Mouse (Mus musculus): ENCODE data around the gene Vars.
"Not testable (repeated sequence)": the region's sequence is repeated elsewhere in the genome, so short reads cannot be mapped to it uniquely, and the experiment has no call there.

The Vars gene

DNA sequence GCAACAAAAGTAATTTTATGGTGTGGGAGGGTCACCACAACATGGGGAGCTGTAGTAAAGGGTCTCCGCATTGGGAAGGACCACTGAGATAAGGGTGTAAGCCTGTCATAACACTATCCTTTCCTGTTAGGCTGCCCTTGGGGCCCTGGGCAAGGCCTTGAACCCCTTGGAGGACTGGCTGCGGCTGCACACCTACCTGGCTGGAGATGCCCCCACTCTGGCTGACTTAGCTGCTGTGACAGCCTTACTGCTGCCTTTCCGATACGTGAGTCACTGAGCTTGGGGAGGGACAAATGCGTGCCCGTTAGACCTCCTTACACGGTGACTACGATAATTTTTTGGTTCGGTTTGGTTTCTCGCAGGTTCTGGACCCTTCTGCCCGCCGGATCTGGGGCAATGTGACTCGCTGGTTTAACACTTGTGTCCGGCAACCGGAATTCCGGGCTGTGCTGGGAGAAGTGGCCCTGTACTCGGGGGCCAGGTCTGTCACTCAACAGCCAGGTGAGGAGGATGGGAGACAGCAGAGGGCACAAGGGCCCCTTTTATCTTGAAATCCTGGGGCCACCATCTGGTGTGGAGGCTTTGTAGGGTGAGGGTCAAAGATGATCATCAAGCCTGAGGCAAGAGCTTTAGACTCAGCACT, 3.4 kb downstream of the Vars start:
- no peak for DNase-seq

GRCm38 (mm10) chr17:35005158-35005557, 4.4 kb downstream of the Vars start:
- DNase-seq: no peak

DNA sequence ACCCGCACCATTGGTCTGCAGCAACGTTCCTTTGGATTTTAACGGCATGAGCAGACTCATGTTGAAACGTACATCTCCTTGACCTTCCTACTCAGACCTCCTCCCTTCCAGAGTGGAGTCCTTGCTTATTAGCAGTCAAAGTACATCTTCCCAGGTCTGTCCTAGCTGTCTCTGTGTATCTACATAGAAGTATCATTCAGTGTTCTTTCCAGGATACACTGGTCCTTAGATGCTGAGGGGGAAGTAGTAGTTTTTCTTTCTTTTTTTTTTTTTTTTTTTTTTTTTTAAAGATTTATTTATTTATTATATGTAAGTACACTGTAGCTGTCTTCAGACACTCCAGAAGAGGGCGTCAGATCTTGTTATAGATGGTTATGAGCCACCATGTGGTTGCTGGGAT, 5.1 kb downstream of the Vars start:
- DNase-seq: not testable (repeated sequence)

- DNase-seq: no peak
These were observed 6.7 kb downstream of the Vars start for GRCm38 (mm10) chr17:35007387-35007991.

DNA sequence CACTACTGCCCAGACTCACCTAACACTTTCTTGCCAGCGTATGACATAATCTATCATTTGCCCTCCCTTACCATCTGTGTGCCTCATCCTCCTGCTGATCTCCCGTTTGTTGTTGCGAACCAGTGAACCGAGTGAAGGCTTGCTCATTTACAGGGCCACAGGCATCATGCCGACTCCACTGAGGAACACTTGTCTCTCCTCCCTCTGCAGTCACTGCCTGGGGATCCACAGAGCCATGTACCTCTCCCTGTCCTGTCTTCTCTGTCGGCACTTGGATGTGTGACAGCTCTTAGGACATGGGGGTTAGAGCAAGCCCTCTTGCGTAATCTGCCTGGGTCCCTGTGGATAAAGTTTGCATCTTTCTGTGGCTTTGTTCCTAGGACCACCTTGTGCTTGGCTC, 8.8 kb downstream of the Vars start:
- no peak for DNase-seq

GRCm38 (mm10) chr17:35011440-35011839, 10.7 kb downstream of the Vars start:
- no peak for DNase-seq

DNA sequence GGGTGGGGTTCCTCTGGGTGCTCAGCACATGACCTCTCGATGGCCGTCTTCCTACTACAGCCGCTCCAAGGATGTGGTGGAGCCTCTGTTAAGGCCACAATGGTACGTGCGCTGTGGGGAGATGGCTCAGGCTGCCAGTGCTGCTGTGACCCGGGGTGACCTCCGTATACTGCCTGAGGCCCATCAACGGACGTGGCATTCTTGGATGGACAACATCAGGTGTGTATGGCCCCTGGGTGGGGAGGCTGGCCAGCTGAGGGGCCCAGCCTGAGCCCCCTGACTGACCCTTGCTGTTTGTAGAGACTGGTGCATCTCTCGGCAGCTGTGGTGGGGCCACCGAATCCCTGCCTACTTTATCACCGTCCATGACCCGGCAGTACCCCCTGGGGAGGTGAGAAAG, 11.6 kb downstream of the Vars start:
- no peak for DNase-seq

GRCm38 (mm10) chr17:35013221-35013620, 12.4 kb downstream of the Vars start:
- no peak for DNase-seq

DNA sequence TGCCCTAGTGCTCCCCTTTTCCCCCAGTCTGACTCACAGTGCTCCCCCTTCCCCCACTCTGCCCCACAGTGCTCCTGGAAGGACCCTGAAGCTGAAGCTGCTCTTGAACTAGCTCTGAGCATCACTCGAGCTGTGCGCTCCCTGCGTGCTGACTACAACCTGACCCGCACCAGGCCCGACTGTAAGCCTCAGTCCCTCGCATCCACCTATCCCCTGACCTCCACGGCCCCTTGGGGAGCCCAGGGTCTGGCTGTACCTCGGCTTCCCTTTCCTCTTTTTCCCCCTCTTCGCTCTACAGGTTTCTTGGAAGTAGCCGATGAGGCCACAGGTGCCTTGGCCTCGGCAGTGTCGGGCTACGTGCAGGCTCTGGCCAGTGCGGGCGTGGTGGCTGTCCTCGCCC, 14.5 kb downstream of the Vars start:
- no peak for DNase-seq

- peak; percentile 56 to 74 for DNase-seq
These were observed 15.6 kb downstream of the Vars start, which contains the start of gene Vwa7 for GRCm38 (mm10) chr17:35016376-35016775. Gene Vwa7 (plus strand): TSS chr17:35016579.

- DNase-seq: no peak
These were observed 16.3 kb downstream of the Vars start for GRCm38 (mm10) chr17:35016791-35017705.

GRCm38 (mm10) chr17:35017706-35018030, 16.9 kb downstream of the Vars start:
- DNase-seq: no peak

GRCm38 (mm10) chr17:35018171-35018570, 17.4 kb downstream of the Vars start:
- no peak for DNase-seq

- no peak for DNase-seq
These were observed 19.1 kb downstream of the Vars start for GRCm38 (mm10) chr17:35019894-35020293.

DNA sequence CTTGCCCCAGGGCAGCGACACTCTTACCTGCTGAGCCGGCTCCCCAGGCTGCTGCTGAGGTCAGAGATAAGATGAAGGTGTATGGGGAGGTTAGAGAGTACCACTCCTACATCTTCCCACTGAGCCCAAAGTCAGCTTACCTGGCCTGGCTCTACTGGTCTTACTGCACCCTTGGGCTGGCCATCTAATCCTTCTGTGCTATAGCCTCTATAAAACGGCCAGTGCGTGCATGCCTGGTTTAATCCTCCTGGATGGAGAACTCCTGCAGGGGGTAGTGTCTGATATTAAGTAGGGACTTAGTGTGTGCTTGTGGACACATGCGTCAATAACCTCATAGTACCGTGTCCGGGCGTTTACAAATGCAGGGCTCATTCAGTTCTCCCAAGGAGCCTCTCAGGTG, 19.8 kb downstream of the Vars start:
- DNase-seq: no peak

- peak; percentile 94 to 95 for DNase-seq
These were observed 20.5 kb downstream of the Vars start for GRCm38 (mm10) chr17:35021163-35021808.

GRCm38 (mm10) chr17:35021842-35022477, 21.2 kb downstream of the Vars start:
- peak in 1 of 2 experiments; percentile 39 for DNase-seq

- DNase-seq: no peak
These were observed 21.8 kb downstream of the Vars start for GRCm38 (mm10) chr17:35022541-35023060.

GRCm38 (mm10) chr17:35023221-35023620, 22.4 kb downstream of the Vars start:
- no peak for DNase-seq

DNA sequence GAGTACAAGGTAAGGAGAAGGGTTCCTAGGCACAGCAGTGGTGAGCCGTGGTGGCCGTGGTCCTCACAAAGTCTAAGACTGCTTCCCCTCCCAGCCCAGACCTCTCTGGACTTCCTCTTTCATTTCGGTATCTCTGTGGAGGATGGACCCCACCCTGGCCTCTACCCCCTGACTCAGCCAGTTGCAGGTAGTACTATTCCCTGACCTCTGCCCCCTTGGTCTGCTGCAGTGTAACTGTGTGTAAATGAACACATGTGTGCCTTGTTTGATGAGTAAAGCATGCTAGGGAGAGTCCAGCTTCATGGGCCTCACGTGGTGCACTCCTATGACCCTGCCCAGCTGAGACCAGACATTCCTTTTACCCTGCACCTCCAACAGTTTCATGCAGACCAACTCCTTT, 23.0 kb downstream of the Vars start:
- no peak for DNase-seq

- DNase-seq: no peak
These were observed 23.5 kb downstream of the Vars start for GRCm38 (mm10) chr17:35024261-35024660.

DNA sequence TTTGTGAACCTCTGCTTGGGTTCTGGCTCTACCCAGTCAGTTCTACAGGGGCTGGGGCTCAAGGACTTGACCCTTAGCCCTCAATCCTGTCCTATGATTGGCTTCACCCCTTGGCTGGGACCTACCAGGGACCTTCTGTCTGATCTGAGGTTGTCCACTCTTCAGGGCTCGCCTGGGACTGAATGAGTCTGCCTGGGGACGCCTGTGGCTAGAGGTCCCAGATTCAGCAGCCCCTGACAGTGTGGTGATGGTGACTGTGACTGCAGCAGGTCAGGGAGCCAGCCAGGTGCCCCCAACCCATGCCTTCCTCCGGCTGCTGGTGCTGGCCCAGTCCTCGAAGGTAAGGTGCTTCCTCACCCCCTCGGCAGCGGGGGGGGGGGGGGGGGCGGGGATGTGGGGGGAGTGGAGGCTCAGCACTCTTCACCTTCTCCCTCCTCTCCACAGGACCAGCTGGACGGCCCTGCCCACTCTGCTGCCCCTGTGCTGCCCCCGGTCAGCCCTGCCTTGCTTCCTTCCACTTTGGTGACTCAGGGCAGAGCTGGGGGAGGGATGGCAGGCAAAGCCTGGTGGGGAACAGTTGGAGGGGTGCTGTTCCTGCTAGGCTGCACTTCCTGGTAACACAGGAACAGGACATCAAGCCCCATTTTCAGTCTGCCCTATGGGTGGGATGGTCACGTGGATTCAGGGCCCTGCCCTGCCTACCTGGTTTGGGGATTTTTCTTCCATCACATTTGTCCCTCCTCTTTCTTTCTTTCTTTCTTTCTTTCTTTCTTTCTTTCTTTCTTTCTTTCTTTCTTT, 24.1 kb downstream of the Vars start:
- peak in 1 of 2 experiments; percentile 55 for DNase-seq

All from kidney, postnatal 4 days (tissue).